Mouse (Mus musculus) kidney, embryonic 14.5 days (tissue): ENCODE measurements at regions not wholly inside any gene's neighbourhood (a gene's known extent, or its start where the extent isn't known, plus 50 kb on each side); places are given as distances from the start of the nearest gene placed in this dataset.

Source experiments
- ATAC-seq: fragments of 200-750 bp; cut with Nextera tagmentation; 2 replicates; pipeline ENCODE4 v1.8.0; 2017; ENCODE audit warnings: moderate number of reproducible peaks, mild to moderate bottlenecking, moderate TSS enrichment, moderate library complexity; ENCODE audit not compliant: low FRiP score, low TSS enrichment
- H3K27ac ChIP-seq: fragments of 300-500 bp; sonication (generic); 2 replicates; pipeline ENCODE4 v1.5.1; 2014; ENCODE audit warnings: low read depth, mild to moderate bottlenecking, low read length, moderate library complexity, mixed read lengths
- H3K27me3 ChIP-seq: fragments of 300-500 bp; sonication (generic); 2 replicates; pipeline ENCODE4 v1.6.1; 2014; ENCODE audit warnings: mild to moderate bottlenecking, low read length; ENCODE audit not compliant: control insufficient read depth, insufficient read depth
- H3K36me3 ChIP-seq: fragments of 300-500 bp; sonication (generic); 2 replicates; pipeline ENCODE4 v1.6.1; 2014; ENCODE audit warnings: low read length, mixed read lengths; ENCODE audit not compliant: control insufficient read depth, insufficient read depth
- H3K4me1 ChIP-seq: fragments of 300-500 bp; sonication (generic); 2 replicates; pipeline ENCODE4 v1.6.1; 2014; ENCODE audit warnings: low read length, mixed read lengths; ENCODE audit not compliant: control insufficient read depth, insufficient read depth
- H3K4me2 ChIP-seq: fragments of 300-500 bp; sonication (generic); replicated peaks from 2 replicates; pipeline ENCODE4 v1.6.1; 2014; ENCODE audit warnings: low read depth, mild to moderate bottlenecking, low read length
- H3K4me3 ChIP-seq: fragments of 300-500 bp; sonication (generic); 2 replicates; pipeline ENCODE4 v1.5.1; 2014; ENCODE audit warnings: mild to moderate bottlenecking, low read length
- H3K9ac ChIP-seq: fragments of 300-500 bp; sonication (generic); 2 replicates; pipeline ENCODE4 v1.6.1; 2014; ENCODE audit warnings: low read depth, mild to moderate bottlenecking, low read length, moderate library complexity
- H3K9me3 ChIP-seq: fragments of 300-500 bp; sonication (generic); 2 replicates; pipeline ENCODE4 v1.6.1; 2016; ENCODE audit warnings: low read length; ENCODE audit not compliant: control insufficient read depth
- WGBS: fragments of 180-500 bp; shearing (Covaris S2); extraction: QIAGEN DNeasy Blood & Tissue Kit; methylation state at CpG from one replicate; pipeline ENCODE4 v1.1.7; 2014; 5-methylcytosine and 5-hydroxymethylcytosine counted together

DNA sequence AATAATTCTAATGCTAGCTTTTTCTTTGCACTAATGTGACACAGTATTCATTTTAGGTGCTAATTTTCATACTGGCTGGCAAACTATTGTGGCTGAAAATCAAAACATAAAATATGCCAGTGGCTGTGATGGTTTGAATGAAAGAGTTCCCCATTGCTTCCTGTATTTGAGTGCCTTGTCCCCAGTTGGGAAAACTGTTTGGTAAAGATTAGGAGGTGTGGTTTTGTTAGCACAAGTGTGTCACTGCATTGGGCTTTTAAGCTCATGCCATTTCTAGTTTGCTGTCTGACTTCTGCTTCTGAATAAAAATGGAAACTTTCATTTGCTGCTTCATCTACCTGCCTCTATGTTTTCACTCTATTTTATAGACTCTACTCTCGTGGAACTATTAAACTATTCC lies 768.6 kb upstream of the Tmprss15 start:
- no peak overlapping the region for H3K9ac ChIP-seq
- 76% methylated on average over 1 of the region's 1 CpGs for WGBS
- H3K36me3 ChIP-seq, result no peaks in the 10 kb centered on the region
- H3K9me3 ChIP-seq, result no peaks in the 10 kb centered on the region
- no peak overlapping the region for H3K4me2 ChIP-seq
- no peak overlapping the region for H3K4me3 ChIP-seq
- ATAC-seq, result no peak
- H3K27me3 ChIP-seq, result no peaks in the 10 kb centered on the region
- H3K27ac ChIP-seq, result no peak overlapping the region
- no peaks in the 10 kb centered on the region for H3K4me1 ChIP-seq

DNA sequence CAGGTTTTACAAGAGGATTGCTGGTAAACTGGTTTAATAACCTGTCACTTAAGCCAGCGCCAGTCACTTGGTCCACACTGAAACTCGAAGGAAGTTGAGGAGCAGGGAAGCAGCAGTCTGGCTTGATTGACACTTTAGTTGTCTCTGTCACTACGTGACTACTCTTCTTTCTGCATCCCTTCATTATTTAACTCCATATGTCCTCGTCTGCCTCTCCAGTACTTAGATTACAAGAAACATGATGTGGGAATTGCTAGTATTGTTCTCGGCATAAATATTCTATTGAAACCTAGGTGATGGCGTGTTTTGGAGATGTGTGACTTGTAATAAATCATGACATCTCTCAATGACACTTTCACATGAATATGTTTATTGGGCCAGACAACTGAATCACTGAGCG lies 758.3 kb upstream of the Tmprss15 start:
- no peak overlapping the region for H3K4me3 ChIP-seq
- no peak for ATAC-seq
- no peak overlapping the region for H3K27ac ChIP-seq
- H3K4me1 ChIP-seq, result no peaks in the 10 kb centered on the region
- no peak overlapping the region for H3K4me2 ChIP-seq
- H3K36me3 ChIP-seq, result no peaks in the 10 kb centered on the region
- no peaks in the 10 kb centered on the region for H3K27me3 ChIP-seq
- H3K9me3 ChIP-seq, result no peaks in the 10 kb centered on the region
- no peak overlapping the region for H3K9ac ChIP-seq
- WGBS, result 78% methylated on average over 7 of the region's 7 CpGs

DNA sequence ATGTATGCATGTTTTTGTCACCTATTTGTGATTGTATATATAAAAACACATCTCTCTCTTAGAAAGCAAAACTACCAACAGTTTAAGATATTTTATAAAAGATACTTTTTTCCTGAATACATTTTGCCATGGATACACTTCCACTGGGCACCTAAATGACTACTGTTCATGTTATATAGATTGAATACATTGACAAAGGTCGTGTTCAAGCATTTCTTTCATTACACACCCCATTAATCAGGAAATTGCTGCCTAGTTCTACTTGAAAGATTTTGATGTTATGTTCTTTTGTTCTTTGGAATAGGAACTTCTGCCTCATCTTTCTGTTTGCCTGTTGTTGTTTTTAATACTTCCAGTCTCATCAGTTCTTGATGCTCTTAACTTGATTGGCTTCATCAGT lies 726.0 kb upstream of the Tmprss15 start:
- H3K9me3 ChIP-seq, result no peaks in the 10 kb centered on the region
- no peak overlapping the region for H3K9ac ChIP-seq
- no peaks in the 10 kb centered on the region for H3K4me1 ChIP-seq
- no peak overlapping the region for H3K27ac ChIP-seq
- WGBS, result 23% methylated on average over 1 of the region's 1 CpGs
- no peak overlapping the region for H3K4me3 ChIP-seq
- H3K36me3 ChIP-seq, result no peaks in the 10 kb centered on the region
- peak; percentile 73; the same call in 1 of the 2 replicates for ATAC-seq
- no peaks in the 10 kb centered on the region for H3K27me3 ChIP-seq
- no peak overlapping the region for H3K4me2 ChIP-seq

DNA sequence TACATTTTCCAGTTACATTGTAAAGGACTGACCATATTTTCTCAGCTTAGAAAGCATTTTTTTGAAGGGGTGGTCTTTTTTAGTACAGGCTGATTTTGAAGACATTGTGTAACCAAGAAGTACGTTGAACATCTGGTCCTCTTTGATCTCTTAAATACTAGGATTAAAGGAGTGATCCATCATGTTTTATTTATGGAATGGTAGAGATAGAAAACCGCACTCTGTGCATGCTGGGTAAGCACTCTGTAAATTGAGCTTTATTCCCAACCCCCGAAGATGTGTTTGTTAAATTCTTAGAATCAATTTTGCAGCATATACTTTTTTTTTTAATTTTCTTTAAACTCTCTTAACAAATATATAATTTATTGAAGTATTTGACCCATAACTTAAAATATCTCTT lies 687.8 kb upstream of the Tmprss15 start:
- 56% methylated on average over 3 of the region's 3 CpGs for WGBS
- H3K4me1 ChIP-seq, result no peaks in the 10 kb centered on the region
- no peak overlapping the region for H3K4me2 ChIP-seq
- no peak overlapping the region for H3K9ac ChIP-seq
- ATAC-seq, result no peak
- no peaks in the 10 kb centered on the region for H3K27me3 ChIP-seq
- H3K36me3 ChIP-seq, result no peaks in the 10 kb centered on the region
- no peaks in the 10 kb centered on the region for H3K9me3 ChIP-seq
- H3K4me3 ChIP-seq, result no peak overlapping the region
- H3K27ac ChIP-seq, result no peak overlapping the region
